Mouse (Mus musculus): ENCODE data around the gene BC028528.
"Not testable (repeated sequence)": the region's sequence is repeated elsewhere in the genome, so short reads cannot be mapped to it uniquely, and the experiment has no call there.

Gene BC028528

DNA sequence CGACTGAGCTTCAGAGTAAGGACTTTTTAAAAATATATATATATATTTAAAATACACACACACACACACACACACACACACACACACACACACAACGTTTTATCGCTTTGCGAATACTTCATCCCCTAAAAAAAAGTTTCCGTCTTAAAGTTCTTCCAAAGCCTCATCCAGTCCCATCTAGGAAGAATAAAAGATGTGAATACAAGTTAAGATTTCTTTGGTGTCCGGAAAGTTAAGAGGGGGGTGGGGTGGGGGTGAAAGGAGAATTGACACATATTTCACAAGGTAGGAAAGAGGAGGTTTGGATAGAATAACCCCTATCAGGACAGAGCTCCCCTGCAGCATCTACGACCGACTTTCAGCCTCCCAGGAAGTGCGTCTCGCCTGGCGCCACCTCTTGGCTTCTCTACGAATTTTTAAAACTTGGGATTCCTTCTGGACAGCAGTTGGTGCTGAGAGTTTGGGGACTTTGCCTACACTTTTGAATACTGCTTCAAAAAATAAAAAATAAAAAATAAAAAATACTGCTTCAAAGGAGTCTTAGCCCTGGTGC is 14.2 kb upstream of the BC028528 start:
- in situ Hi-C loops (cut with MboI, MseI): no loop called here

GRCm38 (mm10) chr3:95905146-95905939 is 13.5 kb upstream of the BC028528 start:
- in situ Hi-C loops (cut with MboI, MseI): no loop called here

DNA sequence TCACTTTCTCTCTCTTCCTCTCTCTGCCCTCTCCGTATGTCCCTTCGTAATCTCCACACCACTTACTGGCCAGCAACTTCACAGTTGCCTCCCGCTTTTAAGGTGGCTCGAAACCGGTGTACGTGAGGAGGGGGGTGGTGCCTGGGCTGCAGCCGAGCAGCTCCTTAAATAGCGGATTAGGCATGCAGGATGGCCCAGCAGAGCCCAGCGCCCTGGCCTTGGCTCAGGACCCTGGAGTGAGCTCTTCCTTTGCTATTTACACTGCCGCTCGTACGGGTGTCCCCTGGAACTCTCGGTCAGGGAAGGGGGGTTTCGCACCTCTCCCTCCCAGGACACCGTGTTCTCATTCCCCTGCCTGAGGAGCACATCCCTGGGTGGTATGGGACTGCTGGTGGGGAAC is 12.8 kb upstream of the BC028528 start, which contains the start of gene Car14:
Car14 (minus strand) TSS at position 124 of the 400 bp plus-strand sequence.
- in situ Hi-C loops (cut with MboI, MseI): no loop called here

GRCm38 (mm10) chr3:95903753-95904502 is 12.1 kb upstream of the BC028528 start:
- in situ Hi-C loops (cut with MboI, MseI): no loop called here

DNA sequence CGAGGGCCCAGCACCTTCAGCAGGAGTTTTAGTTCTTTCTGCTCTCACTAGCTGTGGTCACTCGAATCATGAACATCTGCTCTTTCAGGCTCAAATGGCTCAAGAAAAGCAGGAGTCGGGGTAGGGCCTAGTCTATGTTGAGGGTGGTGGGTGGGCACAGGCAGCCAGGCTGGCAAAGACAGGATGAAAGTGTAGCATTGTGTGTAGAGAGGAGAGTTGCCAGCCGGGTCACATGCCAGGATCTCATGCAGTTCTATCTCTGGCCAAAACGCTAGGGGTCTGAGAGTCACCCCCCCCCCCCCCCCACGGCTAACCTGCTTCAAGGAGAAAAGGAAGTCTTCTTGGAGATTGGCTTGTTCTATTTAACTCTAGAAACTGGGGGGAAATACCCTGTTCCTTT is 10.8 kb upstream of the BC028528 start:
- in situ Hi-C loops (cut with MboI, MseI): no loop called here

GRCm38 (mm10) chr3:95902373-95902625 is 10.5 kb upstream of the BC028528 start:
- in situ Hi-C loops (cut with MboI, MseI): no loop called here

DNA sequence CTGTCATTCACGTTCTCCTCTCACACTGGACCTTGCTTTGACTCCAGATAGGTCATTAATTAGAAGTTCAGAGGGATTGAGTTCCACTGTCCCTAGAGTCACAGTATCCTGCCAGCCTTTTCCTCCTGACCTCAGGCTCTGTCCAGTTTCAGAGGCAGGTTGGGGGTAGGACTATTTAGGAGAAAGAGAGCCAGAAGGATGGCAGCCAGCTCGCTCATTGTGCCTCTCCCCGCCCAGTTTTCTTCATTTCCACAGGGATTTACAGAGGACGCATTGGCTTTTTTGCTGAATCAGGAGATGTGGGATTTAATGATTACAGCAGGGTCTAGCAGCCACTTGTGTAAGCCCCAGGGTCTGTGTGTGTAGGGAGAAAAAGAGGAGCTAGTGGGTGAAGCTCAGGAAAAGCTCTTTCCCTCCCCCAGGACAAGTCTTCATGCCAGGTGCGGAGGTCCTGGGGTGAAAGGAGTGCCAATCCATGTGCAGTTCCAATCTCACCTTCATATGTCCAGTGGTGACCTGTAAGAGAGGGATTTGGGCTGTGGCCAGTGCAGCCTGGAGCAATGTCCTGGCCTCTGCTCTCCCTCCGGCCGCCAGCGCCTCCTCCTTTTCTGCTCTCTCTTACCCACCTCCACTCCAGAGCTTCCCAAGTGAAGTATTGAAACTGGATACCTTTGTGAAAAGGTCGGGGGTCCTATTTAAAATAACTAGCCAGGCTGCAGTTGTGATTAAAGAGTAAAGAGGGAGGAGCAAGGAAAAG is 10.0 kb upstream of the BC028528 start:
- in situ Hi-C loops (cut with MboI, MseI): no loop called here

- in situ Hi-C loops (cut with MboI, MseI): no loop called here
Measured at GRCm38 (mm10) chr3:95899800-95900524, 8.2 kb upstream of the BC028528 start.

DNA sequence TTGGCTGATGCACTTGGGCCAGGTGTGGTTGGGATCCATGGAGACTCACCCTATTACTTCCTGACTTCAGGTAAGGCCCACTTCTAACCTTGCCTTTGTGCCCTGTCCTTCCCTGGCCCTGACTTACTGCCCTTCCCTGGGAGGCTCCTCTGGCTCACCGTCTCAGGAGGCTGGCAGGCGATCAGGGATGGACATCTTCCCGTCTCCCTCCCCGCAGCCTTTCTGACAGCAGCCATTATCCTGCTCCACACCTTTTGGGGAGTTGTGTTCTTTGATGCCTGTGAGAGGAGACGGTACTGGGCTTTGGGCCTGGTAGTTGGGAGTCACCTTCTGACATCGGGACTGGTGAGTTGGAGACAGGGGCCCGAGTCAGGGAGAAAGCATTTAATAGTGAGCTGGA is 3.7 kb upstream of the BC028528 start:
- in situ Hi-C loops (cut with MboI, MseI): not testable (repeated sequence)

- in situ Hi-C loops (cut with MboI, MseI): loop anchor here in 1 of 2 experiments (5.0 kb wide), 1 partner anchor 293 kb away; no protein-coding TSS in a partner anchor
Measured at GRCm38 (mm10) chr3:95894317-95895160, 2.7 kb upstream of the BC028528 start.

- in situ Hi-C loops (cut with MboI, MseI): loop anchor here in 1 of 2 experiments (5.0 kb wide), 1 partner anchor 294 kb away; no protein-coding TSS in a partner anchor
Measured at GRCm38 (mm10) chr3:95893606-95894316, 2.0 kb upstream of the BC028528 start, which contains the start of gene Aph1a. TSS of gene Aph1a (plus strand) at chr3:95893969.

GRCm38 (mm10) chr3:95893126-95893525 is 1.3 kb upstream of the BC028528 start:
- in situ Hi-C loops (cut with MboI, MseI): loop anchor here in 1 of 2 experiments (5.0 kb wide), 1 partner anchor 294 kb away; no protein-coding TSS in a partner anchor

- in situ Hi-C loops (cut with MboI, MseI): loop anchor here in 1 of 2 experiments (5.0 kb wide), 1 partner anchor 295 kb away; no protein-coding TSS in a partner anchor
Measured at GRCm38 (mm10) chr3:95892066-95893052, 554 bp upstream of the BC028528 start.

- in situ Hi-C loops (cut with MboI, MseI): loop anchor here in 1 of 2 experiments (5.0 to 10.0 kb wide), 2 partner anchors 298 to 715 kb away; partner anchors contain the start of gene Lix1l
Measured at GRCm38 (mm10) chr3:95889664-95890063, 2.1 kb downstream of the BC028528 start.

DNA sequence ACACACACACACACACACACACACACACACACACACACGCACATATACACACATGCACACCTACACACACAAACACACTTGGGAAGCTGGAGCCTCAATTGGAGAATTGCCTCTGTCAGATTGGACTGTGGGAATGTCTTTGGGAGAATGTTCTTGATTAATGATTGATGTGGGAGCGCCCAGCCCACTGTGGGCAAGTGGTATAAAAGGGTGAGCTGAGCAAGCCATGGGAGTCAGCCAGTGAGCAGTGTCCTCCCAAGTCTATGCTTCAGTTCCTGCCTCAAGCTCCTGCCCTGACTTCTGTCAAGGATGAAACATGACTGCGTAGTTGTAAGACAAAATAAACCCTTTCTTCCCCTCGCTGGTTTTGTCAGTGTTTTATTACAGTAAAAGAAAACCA is 4.2 kb downstream of the BC028528 start:
- in situ Hi-C loops (cut with MboI, MseI): loop anchor here in 1 of 2 experiments (10.0 kb wide), 1 partner anchor 717 kb away; the partner anchor contains the start of gene Lix1l

DNA sequence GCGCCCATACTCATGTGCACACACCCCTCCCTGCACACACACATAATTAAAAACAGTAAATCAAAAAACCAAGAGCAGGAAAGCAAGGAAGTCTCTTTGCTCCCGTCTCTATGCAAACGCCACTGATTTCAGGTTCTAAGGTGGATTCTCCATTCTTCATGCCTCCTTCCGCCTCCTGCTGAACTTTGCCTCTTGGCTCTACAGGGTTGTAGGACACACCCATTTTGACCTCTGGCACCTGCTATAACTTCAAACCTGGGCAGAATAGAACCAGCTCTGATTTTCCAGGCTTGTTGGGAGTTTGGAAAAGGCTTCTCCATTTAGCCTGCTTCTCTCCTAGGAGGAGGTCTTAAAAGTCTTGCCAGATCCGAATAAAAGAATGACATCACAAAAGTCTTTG is 7.4 kb downstream of the BC028528 start:
- in situ Hi-C loops (cut with MboI, MseI): loop anchor here in 1 of 2 experiments (10.0 kb wide), 1 partner anchor 720 kb away; the partner anchor contains the start of gene Lix1l

DNA sequence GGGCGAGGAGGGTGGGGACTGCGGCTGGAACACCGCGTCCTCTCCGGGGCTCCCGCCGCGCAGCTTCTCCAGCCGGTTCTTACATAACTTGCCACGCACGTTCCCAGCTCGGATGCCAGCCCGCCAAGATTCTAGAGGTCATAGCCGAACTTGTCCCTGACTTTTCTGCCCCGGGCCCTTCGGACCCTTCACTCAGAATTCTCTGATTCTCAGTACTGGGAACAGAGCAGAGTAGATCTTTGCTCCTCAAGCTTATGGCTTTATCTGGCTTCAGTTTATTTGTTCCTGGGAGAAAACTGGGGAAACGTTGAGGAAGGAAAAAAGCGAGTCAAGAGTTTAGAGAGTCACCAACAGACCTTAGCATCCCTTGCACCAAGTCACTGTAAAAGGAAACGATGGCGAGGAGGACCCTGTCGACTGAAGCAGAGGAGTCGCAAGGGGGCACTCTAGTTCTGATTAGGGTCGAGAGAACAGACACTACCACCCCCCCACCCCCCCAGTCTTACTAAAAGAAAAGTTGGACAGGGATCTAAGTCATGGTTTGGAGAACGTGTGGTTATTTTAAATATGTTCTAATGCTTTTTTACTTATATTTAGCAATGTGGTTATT is 8.9 kb downstream of the BC028528 start:
- in situ Hi-C loops (cut with MboI, MseI): loop anchor here in 1 of 2 experiments (10.0 kb wide), 1 partner anchor 722 kb away; the partner anchor contains the start of gene Lix1l

Data from T-helper 17 cell (primary cell).